Mouse (Mus musculus) gastrocnemius, postnatal 14 days (tissue): ENCODE results near the gene Man1c1. TPM values are rescaled to one million over a fixed set of nuclear protein-coding genes. Genes with fewer than 3 reads are reported as not detected.

Source experiments
- DNase-seq: peaks from one replicate; pipeline ENCODE4 v3.0.0; 2021; ENCODE audit warnings: mixed read lengths
- intact Hi-C: fragments of 180-260 bp; cut with DNase I; formaldehyde crosslinking; loops from one replicate; pipeline ENCODE4 v1.15.1; 2025; ENCODE audit warnings: low total_unique reads
- total RNA-seq, 2 experiments: library from RNA; stranded (reverse); gene quantifications; 2 replicates each; pipeline ENCODE4 v1.2.3; 2021

Man1c1 gene
- total RNA-seq, 2 experiments from 2014 or later, result 7.9 to 9.5 TPM

DNA sequence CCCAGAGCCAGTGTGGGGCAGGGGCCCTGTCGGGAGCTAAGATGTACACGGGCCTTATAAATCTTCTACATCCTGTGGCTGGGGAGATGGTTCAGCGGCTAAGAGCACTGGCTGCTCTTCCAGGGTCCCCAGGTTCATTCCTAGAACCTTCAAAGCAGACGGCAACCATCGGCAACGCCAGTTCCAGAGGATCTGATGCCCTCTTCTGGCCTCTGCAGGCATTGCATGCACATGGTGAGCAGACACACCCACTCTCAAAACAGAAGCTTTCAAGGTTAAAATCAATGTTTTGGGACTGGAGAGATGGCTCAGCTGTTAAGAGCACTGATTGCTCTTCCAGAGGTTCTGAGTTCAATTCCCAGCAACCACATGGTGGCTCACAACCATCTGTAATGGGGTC is 134.9 kb downstream of the Man1c1 start:
- no peak for DNase-seq
- intact Hi-C loops, result no loop called here

DNA sequence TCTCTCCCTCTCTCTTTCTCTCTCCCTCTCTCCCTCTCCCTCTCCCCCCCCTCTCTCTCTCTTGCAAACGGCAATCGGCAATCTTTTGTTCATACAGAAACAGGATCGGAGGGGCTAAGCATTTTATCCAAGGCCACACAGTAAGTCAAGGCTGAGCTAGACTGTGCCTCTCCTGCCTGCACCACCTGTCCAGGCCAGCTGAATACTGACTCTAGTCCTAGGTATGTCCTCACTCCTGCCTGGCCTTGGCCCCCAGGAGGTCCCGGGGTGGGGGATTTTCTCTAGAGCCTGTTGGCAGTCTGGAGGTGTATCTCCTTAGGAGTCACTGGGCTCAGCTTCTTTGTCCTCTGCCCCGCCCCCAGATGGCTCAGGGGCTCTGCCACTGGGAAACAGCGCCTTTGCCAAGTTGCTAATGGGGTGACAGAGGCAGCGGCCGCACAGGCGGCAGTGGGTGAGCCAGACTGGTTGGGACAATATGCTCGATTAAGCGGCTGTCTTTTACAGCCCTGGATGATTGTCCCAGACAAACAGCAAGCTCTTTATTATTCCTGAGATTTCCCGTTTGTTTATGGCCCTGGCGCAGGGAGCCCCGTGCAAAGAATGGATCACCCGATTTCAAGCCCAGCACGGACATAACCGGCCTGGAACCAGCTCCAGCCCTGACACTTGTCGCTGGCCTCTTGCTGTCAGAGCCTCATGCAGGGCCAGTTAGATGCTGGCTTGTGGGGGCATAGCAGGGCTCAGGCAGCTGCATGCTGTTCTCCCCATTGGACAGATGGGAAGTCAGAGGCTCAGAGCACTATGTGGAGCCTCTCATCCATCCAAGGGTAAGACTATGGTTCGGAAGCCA is 136.5 kb downstream of the Man1c1 start:
- DNase-seq, result no peak
- intact Hi-C loops, result no loop called here

DNA sequence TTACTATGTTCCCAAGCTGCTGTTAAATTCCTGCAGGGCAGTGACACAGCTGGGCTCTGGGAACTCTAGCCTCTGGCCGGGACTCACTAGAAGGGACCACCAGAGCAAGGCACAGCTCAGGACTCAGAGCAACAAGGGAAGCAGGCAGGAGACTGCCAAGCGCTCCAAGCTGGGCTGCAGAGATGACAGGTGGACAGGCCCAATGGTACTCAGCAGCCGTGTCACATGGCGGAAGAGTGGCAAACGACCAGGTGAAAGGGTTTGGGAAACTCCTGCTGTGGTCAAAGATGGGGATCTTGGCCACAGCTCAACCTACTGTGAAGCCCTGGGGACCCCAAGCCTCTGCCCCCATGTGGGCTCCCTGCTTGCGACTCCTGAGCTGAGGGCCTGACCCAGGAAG is 140.0 kb downstream of the Man1c1 start:
- intact Hi-C loops, result no loop called here
- DNase-seq, result no peak

DNA sequence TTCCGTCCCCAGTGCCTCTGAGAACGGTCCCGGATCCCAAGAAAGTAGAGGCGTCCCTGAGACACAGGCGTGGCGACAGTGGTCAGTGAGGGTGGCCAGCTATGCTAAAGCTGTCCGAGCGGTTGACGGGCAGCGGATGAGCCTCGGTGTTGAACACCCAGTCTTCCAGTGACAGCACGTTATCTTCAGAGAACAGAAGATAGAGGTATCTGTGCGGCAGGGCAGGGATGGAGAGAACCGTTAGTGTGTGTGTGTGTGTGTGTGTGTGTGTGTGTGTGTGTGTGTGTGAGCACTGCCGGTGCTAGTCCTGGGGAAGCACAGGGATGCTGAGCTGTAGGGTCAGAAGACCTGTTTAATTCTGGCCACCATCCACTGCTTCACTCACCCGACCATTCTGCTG is 140.5 kb downstream of the Man1c1 start:
- intact Hi-C loops, result no loop called here

DNA sequence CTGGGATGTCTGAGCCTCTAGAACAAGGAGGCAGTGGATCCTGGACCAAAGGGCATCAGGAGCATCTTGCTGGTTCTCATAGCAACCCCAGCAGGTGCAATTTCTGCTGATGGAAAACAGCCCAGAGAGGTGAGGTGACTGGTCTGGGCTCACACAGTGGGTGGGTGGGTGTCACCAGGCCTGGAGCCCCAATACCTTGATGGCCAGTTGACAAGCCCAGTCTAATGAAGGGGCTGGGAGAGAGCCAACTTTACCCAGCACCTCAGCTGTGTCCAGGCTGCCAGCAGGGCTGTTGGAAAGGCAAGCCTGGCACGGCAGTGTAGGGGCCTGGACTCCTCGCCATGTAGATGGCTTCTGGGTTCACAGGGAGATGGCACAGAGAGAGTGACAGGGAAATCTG is 142.1 kb downstream of the Man1c1 start:
- intact Hi-C loops, result no loop called here
- DNase-seq, result no peak

More for the DNA sequence above, 140.5 kb downstream of the Man1c1 start:
- no peak for DNase-seq

DNA sequence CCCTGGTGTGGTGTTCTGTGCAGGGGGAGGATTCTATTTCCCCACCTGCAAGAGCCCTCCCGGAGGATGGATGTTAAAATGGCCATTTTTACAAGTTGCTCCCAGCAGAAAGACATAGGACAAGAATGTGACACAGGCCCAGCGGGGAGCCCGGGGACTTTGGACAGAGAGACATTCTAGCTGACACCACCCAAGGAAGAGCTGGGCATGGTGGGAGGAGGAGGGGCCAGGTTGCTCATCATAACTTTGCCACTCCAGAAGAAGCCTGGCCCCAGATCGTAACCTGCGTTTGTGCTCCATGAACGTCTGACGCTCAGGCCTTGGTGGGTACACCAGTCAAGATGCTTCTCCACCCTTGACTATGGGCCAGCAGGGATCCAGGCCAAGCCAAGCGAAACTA is 143.4 kb downstream of the Man1c1 start:
- no peak for DNase-seq
- intact Hi-C loops, result no loop called here

DNA sequence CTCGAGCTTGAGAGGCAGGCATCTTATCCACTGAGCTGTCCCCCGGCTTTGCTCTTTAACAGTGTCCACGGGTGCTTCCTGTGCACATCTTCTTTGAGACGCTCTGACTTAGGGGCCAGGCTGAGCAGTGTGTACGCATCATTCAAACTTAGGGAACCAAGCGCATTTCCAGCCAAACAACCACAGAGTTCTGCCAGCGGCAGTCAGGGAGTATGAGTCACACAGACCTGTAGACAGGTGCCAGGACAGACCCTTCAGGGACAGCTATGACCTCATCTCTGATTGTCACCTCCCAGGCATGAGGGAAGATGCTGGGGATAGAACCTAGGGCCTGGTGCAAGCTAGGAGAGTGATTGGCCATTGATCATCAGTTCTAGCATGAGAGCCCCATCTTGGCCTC is 144.9 kb downstream of the Man1c1 start:
- intact Hi-C loops, result no loop called here
- no peak for DNase-seq

DNA sequence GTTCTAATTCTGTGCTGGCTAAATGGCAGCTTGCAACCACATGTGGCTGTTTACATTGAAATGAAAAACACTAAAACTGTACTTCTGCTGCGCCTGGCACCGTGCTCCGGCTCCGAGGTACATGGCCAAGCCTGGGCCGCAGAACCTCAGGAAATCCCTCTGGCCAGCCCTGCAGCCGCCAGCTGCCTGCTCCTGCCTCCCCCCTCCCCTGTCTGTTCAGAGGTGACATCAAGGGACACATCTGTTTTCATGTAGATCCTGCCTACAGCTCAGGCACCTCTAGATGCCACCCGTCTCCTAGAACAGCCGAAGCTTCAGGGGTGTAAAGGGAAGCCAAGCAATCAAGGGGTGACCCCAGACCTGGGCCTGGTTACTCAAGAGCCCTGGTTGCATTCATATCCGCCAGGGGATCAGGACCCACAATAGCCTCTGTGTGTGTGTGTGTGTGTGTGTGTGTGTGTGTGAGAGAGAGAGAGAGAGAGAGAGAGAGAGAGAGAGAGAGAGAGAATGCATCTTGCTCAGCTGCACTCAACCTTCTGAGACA is 145.4 kb downstream of the Man1c1 start:
- intact Hi-C loops, result no loop called here
- peak; percentile 60 for DNase-seq

DNA sequence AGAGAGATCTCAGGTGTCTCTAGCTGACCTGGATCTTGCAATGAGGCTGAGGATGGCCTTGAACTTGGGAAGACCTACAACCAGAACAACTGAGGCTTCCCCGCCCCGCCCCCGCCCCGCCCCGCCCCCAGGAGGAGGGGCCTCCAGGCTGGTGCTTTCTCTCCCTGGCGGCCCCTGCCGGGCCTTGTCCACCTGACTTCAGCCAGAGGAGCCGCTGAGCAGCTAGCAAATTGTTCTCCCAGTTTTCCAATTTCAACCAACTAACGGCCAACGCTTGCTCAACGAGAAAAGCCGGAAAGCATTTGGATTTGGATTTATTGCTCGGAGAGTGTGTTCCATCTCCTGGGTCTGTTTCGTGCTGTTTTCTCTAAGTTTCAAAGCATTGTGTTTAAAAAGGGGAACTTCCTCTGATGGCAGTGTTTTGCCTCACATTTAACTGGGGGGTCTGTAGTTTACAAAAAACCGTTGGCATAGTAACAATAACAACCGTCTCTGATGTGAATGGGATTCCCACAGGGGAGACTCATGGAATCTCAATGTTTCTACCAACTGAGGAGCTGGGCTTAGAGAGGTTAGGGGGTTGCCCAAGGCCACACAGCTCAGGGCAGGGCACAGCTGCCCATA is 146.4 kb downstream of the Man1c1 start:
- DNase-seq, result no peak
- intact Hi-C loops, result no loop called here

DNA sequence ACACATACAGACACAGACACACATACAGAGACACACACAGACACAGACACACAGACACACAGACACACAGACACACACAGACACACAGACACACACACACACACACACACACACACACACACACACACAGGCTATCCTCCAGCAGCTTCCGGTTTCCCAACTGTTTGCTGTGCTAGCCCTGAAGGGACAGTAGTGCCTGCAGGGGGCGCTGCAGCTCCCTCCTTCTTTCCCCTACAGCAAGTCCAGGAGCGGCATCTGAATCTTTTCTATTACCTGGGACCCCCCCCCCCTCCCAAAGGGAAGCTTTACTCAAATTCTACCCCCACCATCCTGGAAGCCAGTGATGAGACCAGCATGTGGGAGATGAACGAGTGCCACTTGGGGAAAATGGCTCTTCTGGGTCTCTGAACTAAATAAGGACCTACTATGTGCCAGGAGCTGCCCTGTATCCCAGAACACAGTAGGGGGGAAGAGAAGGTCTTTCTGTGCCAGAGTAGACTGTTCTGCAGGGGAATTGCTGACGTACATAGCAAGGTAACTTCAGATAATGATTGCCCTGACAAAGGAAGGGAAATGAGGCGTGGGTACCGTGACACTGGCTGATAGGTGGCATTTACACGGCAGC is 148.0 kb downstream of the Man1c1 start:
- peak; percentile 59 for DNase-seq
- intact Hi-C loops, result no loop called here

DNA sequence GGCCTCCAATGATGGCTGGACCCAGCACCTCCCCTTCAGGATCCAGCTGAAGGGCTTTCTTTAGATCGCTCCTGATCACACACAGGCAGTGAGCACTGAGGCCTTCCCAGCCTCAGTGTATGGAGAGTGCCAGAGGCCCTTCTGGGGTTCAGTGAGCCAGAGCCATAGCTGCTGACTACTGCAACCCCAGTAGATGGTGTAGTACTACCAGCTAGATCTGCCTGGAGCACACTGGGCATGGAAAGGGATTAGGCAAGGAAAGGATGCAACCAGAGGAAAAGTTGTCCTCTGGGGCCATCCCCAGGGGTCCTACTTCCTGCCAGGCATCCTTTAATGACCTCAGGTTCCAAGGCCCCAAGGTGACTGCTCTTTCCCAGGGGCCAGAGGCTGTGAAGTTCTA is 150.5 kb downstream of the Man1c1 start:
- intact Hi-C loops, result no loop called here
- DNase-seq, result no peak

DNA sequence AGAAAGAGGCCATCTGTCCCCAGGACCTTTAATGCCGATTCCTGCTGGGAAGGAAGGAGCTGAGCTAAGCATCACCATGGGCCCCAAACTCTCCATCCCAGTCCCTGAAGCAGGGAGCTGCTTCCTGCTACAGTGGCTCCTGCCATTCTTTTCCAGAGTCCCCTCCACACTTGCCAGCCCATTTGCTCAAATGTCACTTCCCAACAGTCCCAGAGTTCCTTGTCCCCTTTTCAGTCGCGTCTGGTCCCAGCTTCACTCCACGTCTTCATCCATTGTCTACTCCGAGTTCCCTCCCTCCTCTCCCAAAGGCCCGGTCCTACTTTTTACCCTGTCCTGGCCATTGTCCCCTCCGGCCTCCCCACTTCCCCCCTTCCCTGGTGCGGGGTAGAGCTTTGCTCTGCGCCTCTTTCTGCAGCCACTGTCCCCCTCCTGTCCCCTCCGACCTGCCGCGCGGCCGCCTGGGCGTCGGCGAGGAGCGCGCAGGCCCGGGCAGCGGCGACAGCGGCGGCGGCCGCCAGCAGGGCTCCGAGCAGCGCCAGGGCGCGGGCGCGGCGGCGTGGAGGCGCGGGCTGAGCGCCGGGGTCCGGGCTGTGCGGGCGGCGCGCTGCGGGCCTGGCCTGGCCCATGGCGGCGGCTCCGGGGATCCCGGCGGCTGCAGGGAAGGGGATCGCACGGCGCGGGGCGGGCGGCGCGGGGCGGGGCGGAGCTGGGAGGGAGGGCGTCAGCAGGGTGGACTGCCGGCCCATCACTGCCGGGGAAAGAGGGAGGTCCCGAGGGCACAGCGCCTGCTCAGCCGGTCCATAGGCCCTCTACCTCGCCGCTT is 152.4 kb downstream of the Man1c1 start, which contains the start of gene Selenon:
Gene Selenon (minus strand): TSS at position 673 of the 823 bp plus-strand sequence.
- intact Hi-C loops, result no loop called here
- DNase-seq, result peak; percentile 81

DNA sequence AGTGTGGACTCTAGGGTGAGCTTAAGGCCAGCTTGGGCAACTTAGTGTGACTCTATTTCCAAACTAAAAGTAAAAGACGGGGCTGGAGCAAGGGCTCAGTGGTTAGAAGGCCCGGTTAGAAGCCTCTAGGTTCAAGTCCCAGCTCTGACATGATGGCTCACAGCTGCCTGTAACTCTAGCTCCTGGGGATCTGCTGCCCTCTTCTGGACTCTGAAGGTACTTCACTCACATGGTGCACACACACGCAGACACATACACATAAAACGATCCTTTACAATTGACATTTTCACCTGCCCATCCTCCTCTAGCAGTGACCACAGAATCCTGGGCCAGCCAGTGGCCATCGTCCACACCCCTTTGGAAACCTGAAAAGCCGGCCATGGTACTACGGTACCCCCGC is 154.2 kb downstream of the Man1c1 start:
- intact Hi-C loops, result loop anchor here (2.0 kb wide), 1 partner anchor 159 kb away; no protein-coding TSS in a partner anchor
- no peak for DNase-seq

DNA sequence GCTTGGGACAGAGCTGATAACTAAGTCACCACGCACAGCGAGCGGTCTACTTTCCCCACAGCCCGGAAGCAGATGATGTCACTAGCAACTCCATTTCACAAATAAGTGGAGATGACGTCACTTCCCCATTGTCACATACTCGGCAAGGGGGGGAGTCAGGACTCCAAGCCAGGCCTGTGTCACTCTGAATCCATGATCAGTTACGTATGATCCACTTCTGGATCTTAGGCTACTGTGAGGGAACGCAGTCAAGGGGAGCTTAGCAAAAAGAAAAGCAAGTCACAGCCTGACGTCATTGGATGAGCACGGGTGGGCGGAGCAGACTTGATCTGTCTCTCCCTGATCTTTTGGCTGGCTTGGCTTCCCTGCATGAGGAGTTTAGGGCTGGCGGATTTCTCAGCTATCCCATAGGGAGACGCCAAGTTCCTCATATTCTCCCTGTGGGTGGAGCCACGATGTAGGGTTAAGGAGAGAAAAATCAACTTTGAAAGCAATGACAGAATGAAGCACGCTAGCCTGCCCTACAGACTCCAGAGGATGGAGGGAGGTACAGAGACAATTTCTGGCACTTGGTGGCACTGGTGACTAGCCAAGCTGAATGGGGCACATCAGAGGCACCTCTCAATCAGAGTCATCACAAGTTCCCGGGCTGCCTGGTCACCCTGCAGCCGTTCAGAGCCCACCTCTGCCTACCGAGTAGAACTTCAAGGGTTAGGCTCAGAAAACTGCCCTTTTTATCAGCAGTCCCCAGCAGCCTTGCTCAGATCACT is 155.7 kb downstream of the Man1c1 start:
- intact Hi-C loops, result loop anchor here (2.0 kb wide), 1 partner anchor 160 kb away; no protein-coding TSS in a partner anchor
- peak; percentile 39 for DNase-seq

DNA sequence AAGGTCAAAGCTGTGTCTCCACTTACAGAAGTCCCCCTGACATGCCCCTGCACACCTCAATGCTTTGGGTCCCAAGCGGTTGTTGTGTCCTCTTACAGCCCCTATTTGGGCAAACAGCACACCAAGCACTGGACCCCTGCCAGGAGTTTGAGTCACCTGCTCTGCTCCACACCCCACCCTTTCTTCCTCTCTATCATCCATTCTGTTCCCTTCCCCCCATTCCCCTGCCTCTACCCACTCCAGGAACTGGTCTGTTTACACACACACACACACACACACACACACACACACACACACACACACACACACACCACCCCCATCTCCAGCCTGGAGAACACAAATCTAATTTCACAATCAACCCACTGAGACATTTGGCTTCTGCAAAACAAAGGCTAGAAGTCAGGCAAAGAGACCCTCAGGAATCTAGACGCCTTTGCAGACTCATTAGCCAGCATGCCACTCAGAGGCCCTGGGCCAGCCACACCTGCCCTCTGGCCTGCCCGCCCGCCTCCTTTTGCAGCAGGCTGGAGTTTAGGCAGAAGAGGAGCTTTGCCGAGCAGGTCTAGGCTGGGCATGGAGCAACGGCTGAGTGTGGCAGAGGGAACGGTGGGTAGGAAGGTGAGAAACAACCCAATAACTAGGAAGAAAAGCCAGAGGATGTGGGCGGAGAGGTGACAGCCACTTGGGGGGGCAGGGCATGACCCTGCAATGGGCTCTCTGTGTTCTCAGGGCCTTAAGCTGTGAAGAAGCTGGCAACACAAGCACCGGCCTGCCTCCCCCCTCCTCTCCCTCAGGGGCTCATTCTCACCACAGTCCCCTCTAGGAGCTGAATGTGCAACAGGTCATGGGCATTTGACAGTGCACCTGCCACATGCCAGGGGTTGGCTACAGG is 157.0 kb downstream of the Man1c1 start:
- intact Hi-C loops, result no loop called here
- DNase-seq, result no peak

DNA sequence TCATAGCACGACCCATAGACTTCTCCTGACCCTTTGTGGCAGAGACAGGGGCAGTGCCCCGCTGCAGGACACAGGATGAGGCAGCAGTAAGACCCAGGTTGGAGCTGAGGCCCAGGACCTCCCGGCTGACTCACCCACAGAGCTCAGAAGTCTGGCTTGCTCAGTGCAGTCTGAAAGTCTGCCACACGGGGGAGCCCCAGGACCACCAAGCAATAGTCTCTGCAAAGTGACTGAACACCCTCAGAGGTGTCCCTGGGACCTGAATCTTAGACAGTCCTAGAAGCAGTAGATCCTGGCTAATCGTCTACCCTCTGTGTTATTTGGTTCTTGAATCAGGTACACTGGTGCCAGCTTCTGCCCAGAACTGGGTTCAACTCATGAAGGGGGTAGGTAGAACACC is 160.8 kb downstream of the Man1c1 start:
- peak; percentile 90 for DNase-seq
- intact Hi-C loops, result loop anchor here (5.0 kb wide), 2 partner anchors 174 to 339 kb away; no protein-coding TSS in a partner anchor

DNA sequence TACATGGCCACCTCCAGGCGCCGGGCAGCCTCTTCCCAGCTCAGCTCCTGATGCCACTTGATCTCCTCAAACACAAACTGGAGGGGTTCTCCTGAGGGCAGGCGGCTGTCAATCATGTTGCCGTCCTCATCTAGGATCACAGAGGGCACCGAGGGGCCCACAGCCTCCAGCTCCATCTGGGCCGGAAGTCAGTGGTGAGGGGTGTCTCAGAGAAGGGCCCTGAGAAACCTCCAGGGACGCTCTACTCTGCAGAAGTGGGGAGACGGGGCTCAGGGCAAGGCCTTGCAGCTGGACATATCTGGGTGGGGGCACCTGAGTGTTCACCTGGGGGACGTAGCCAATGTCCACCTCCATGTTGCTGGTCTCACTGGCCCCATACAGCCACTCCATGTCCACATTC is 161.4 kb downstream of the Man1c1 start:
- DNase-seq, result no peak
- intact Hi-C loops, result loop anchor here (5.0 kb wide), 2 partner anchors 175 to 340 kb away; no protein-coding TSS in a partner anchor
